Mouse (Mus musculus) kidney, adult 9 months (tissue): Measurements from ENCODE around the gene Anks1.
"Not testable (repeated sequence)": the region's sequence is repeated elsewhere in the genome, so short reads cannot be mapped to it uniquely, and the experiment has no call there.

Experiments
- DNase-seq: peaks from one replicate; pipeline ENCODE4 v3.0.0; 2022

The Anks1 gene

GRCm38 (mm10) chr17:27968033-27968750 lies 59.1 kb downstream of the Anks1 start:
- no peak for DNase-seq

DNA sequence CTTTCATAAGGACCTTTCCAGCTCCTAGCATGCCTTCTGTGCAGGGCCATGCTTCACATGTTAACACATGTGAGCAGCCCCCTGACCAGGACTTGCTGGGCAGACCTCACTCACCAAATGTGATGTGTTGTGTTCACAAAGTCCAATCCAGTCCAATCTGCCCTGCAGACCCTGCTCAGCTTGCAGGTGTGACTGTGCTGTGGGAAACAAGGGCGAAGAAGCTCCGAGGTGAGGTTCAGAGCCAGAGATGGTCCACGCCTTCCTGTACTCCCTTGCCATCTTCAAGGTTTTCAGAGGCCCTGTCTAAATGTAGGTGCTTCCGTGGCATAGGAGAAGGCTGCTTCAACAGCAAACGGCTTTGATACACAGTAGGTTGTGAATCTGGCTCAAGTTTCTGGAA lies 59.8 kb downstream of the Anks1 start:
- no peak for DNase-seq

- DNase-seq, result peak; percentile 43
Observed at GRCm38 (mm10) chr17:27969365-27969764, 60.3 kb downstream of the Anks1 start.

- DNase-seq, result no peak
Observed at GRCm38 (mm10) chr17:27969896-27970295, 60.8 kb downstream of the Anks1 start.

DNA sequence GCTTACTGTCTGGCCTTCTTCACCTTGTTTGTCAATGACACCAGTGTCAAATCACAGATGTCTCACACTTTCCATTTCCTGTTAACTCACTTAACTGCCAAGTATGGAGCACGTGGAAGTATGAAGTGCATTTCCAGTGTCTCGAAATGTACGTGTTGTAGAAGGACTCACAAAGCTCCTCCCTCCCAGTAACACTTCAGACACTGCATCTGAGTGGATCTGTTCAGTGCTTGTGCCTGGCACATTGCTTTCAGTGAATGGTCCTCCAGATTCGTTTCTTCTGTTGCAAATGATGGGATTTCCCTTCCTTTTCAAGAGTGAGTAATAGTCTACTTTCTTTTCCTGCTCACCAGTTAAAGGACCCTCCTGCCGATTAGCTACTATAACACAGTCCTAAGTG lies 61.2 kb downstream of the Anks1 start:
- DNase-seq, result no peak

DNA sequence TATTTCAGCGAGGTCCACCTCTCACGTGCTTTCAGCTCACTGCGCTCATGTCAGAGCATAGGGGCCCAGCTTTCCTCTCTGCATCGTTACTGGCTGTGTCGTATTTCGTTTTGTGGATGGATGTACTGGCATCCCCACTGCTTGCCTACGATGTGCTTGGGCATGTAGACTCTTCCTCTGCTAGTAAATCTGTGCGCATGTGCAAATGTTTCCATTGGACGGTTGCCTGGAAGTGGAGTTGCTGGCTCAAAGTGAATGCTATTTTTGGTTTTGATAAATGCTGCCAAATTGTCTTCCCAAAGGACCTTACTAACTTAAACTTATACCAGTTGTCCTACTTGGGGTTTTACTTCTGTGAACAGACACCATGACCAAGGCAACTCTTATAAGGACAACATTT lies 62.4 kb downstream of the Anks1 start:
- DNase-seq, result peak; percentile 84

- DNase-seq, result no peak
Observed at GRCm38 (mm10) chr17:27973337-27973736, 64.2 kb downstream of the Anks1 start.

- DNase-seq, result no peak
Observed at GRCm38 (mm10) chr17:27976266-27976665, 67.2 kb downstream of the Anks1 start.

- DNase-seq, result no peak
Observed at GRCm38 (mm10) chr17:27977008-27977636, 68.0 kb downstream of the Anks1 start.

DNA sequence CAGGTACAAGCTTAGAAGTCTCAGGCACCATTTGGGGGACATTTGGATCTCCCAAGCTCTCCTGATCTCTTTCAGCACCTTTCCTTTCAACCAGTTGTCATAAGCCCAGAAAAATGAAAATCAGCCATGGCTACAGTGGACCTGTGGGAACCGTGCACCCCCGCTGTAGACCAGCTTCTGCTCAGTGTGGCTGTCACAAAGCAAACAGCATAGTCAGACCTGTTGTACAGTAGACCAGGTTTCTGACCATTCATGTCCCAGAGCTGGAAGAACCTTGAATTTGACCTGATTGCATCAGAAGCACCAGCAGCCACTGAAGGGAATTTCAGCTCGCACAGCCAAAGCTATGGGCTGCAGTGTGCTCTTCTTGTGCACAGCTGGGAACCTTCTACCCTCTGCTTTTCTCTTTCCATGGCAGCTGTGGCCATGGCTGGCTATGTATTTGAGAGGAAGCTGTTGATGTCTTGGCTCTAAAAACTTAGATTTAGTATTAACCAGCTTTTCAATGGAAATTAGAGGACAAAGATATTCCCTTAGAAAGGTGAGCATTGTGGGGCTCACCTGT lies 71.4 kb downstream of the Anks1 start:
- no peak for DNase-seq

DNA sequence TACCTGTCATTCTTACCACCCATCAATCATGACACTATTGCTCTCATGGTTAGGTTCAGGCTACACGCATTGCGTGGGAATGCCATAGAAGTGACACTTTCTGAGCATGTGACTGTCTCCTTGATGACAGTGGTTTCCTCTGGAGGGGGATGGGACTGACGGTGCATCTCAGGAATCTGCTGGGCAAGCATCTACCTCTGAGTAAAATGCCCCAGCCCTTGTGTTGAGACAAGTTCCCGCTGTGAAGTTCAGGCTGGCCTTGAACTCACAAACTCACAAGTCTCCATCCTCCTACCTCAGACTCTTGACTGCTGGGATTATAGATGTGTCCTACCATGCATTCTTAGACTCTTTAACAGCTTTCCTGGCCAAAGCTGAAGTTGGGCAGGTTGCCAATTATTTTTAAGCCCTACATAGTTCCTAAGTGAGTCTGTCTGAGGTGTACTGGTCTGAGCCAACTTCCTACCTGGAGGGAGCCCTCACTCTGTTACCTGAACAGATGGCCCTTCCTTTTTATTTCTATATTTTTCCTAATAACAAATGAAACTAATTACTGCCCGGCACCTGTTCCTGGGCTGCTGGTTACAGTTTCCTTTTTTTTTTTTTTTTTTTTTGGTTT lies 72.5 kb downstream of the Anks1 start:
- DNase-seq, result no peak

DNA sequence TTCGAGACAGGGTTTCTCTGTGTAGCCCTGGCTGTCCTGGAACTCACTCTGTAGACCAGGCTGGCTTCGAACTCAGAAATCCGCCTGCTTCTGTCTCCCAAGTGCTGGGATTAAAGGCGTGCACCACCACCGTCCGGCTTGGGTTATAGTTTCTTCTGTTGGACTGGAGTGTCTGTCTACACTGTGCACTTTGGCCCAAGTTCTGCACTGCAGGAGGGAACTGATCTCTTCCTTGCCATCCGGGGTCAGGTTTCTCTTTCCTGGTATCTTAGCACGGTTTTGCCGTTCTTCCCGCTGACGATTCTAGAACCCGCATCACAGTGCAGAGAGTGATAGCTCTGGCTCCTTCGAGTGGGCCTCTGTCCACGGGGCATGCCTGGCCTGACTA lies 73.0 kb downstream of the Anks1 start:
- peak; percentile 58 for DNase-seq

DNA sequence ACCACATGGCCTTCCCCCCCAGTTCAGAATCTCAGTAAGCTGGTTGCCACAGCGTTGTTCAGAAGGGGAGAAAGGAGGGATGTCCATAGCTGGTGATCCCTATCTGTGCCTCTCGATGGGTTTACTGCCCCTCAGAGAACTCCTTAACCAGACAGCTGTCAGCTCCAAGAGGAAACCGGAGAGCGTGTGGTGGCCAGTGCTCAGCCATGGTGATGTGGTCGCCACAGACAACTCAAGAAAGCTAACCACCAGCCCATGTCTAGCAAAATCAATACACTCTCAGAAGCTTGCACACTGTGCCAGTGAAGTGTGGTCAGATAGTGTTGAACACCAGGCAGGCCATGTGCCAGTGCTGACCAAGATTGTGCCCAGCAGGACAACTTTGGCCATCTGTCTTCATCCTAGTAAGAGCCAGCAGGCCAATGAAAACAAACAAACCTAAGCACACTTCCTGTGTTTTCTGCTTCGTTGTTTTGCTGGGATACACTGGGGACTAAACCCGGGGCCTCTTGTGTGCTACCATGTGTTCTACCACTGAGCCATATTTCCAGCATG lies 73.7 kb downstream of the Anks1 start:
- DNase-seq, result no peak

GRCm38 (mm10) chr17:27984421-27984820 lies 75.3 kb downstream of the Anks1 start:
- no peak for DNase-seq

DNA sequence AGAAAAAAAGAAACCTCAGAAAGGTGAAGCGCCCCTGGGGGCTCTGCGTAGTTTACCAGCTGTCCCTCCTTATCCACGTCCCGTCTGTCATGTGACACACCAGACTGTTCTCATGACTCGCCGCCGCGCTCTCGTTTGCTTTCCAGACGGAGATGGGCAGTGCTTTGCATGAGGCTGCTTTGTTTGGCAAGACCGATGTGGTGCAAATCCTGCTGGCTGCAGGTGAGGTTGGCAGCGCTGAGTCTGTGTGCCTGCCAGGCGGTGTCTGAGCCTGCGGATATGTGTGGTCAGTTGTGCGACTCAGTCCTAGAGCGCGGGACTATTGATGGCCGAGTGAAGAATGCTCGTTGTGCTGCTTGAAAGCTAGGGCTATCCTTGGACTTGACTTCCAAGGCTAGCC lies 77.0 kb downstream of the Anks1 start:
- DNase-seq, result no peak

DNA sequence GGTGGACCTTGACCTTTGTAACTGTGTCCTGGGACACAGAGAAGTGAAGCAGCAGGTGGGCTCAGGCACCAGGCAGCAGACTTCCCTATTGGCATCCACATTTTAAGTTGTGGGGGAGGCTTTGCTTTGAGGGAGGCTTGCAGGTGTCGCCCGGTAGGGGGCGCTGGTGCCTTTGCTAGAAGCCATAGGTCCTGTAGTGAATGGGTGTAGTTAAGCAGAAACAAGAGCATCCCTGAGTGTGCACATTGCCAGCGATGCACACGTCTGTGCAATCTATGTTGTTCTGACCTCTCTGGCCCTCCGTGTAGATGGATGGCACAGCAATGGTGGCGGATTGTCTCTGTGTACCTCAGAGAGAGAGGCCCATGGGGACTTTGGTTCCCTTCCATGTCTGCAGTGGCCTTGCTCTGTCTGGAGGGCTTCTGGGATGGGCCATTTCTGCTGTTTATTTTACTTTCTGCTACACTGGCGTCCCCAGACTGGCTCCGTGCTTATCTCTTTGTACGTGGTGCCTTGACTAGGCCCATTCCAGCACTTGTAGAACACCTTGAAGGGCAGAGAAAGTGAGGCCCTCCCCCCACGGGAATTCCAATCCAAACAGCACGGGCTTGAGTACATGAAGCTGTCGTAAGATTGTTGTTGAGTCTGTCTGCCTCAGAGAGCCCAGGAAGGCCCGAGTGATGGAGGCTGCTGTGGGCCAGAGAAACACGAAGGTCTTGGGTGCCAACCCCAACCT lies 80.9 kb downstream of the Anks1 start:
- DNase-seq, result peak; percentile 87

- DNase-seq, result peak; percentile 61
Observed at GRCm38 (mm10) chr17:27994001-27994944, 85.2 kb downstream of the Anks1 start.

- DNase-seq, result no peak
Observed at GRCm38 (mm10) chr17:27996320-27996719, 87.2 kb downstream of the Anks1 start.

DNA sequence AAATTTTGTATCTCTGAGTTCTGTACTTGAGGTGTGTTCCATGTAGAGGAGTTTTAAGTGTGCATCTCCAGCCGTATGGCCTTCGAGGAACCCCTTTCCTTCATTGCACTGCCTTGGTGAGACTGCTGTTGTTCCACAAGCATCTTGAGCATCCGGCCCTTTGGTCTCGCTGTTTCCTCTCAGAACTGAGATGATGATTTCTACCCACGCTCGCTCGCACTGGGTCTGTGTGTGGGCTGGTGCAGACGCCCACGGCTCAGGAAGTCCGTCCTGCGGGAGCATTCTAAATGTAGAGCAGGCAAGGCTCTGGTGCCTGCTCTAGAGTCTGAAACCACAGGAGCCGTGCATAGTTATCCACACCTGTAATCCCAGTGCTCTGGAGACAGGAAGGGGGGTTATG lies 88.1 kb downstream of the Anks1 start:
- DNase-seq, result no peak

DNA sequence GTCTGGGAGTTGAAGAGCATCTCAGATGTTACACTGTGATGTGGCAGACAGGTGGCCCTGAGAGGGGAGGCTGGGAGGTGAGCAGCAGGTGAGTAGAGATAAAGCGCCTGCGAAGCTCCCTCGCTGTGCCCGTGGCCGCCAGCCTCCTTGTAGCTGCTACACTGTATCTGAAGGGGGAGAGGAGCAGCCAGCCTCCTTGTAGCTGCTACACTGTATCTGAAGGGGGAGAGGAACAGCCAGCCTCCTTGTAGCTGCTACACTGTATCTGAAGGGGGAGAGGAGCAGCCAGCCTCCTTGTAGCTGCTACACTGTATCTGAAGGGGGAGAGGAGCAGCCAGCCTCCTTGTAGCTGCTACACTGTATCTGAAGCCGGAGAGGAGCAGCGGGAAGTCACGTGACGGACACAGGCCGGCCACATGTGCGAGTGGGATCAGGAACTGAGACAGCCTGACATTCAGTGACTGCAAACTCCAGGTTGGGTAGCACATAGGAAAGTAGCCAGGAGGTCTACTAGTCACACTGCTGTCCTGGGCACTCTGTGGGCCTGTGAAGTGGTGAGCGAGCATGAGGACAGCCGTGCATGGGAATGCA lies 90.7 kb downstream of the Anks1 start:
- not testable (repeated sequence) for DNase-seq

DNA sequence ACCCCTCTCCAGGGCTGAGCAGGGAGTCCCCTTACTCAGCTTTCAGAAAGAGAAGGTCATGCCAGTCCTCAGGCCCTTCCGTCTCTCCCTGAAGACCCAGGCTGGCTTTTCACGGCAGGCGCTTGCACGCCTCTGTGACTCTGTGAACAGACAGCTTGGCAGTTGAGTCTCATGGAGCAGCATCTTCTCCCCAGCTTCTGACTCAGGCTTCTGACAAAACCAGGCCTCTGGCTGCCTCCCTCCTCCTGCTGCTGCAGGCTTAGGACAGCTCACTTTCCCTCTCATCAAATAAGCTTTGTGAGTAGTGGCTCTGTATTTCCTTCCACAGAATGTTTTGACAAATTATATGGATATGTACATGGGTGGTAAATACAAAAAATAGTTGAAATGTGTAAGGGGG lies 91.3 kb downstream of the Anks1 start:
- DNase-seq, result no peak
